Mouse (Mus musculus) lung, embryonic 14.5 days (tissue): ENCODE measurements at regions not wholly inside any gene's neighbourhood (a gene's known extent, or its start where the extent isn't known, plus 50 kb on each side); places are given as distances from the start of the nearest gene placed in this dataset. TPM values are rescaled to one million over a fixed set of nuclear protein-coding genes. Genes with fewer than 3 reads are reported as not detected.

Experiments used
- ATAC-seq: fragments of 200-750 bp; cut with Nextera tagmentation; 2 replicates; pipeline ENCODE4 v1.8.0; 2017; ENCODE audit warnings: mild to moderate bottlenecking, moderate TSS enrichment, moderate library complexity; ENCODE audit not compliant: insufficient read depth
- DNase-seq: peaks from one replicate; pipeline ENCODE4 v3.0.0-alpha.2; 2015
- H3K27ac ChIP-seq: fragments of 300-500 bp; sonication (generic); 2 replicates; pipeline ENCODE4 v1.5.1; 2014; ENCODE audit warnings: low read depth, mild to moderate bottlenecking, moderate library complexity
- H3K27me3 ChIP-seq: fragments of 300-500 bp; sonication (generic); 2 replicates; pipeline ENCODE4 v1.6.1; 2014; ENCODE audit warnings: low read length, control low read depth; ENCODE audit not compliant: insufficient read depth
- H3K36me3 ChIP-seq: fragments of 300-500 bp; sonication (generic); 2 replicates; pipeline ENCODE4 v1.6.1; 2014; ENCODE audit warnings: control low read depth; ENCODE audit not compliant: insufficient read depth
- H3K4me1 ChIP-seq: fragments of 300-500 bp; sonication (generic); 2 replicates; pipeline ENCODE4 v1.6.1; 2014; ENCODE audit warnings: antibody characterized with exemption, control low read depth; ENCODE audit not compliant: insufficient read depth
- H3K4me2 ChIP-seq: fragments of 300-500 bp; sonication (generic); 2 replicates; pipeline ENCODE4 v1.6.1; 2014; ENCODE audit warnings: mild to moderate bottlenecking
- H3K4me3 ChIP-seq: fragments of 300-500 bp; sonication (generic); 2 replicates; pipeline ENCODE4 v1.5.1; 2014; ENCODE audit warnings: low read depth, low read length
- H3K9ac ChIP-seq: fragments of 300-500 bp; sonication (generic); 2 replicates; pipeline ENCODE4 v1.6.1; 2014
- H3K9me3 ChIP-seq: fragments of 300-500 bp; sonication (generic); 2 replicates; pipeline ENCODE4 v1.6.1; 2016; ENCODE audit warnings: low read depth, low read length, control low read depth
- CTCF ChIP-seq: IDR thresholded peaks from 2 replicates; pipeline ENCODE4 v1.5.1; 2016; ENCODE audit warnings: antibody characterized with exemption, low read depth
- WGBS: fragments of 180-500 bp; shearing (Covaris S2); extraction: QIAGEN DNeasy Blood & Tissue Kit; methylation state at CpG from one replicate; pipeline ENCODE4 v1.1.7; 2014; 5-methylcytosine and 5-hydroxymethylcytosine counted together
- microRNA-seq: library from miRNA; unstranded; fragments of <30 nt; microRNA quantifications from one replicate; pipeline ENCODE4, GENCODE M21; 2016; ENCODE audit warnings: borderline number of aligned reads

GRCm38 (mm10) chr6:137931318-137931717 is 148.4 kb downstream of the Slc15a5 start:
- H3K9me3 ChIP-seq, result no peaks in the 10 kb centered on the region
- H3K36me3 ChIP-seq, result no peaks in the 10 kb centered on the region
- no peaks in the 10 kb centered on the region for H3K27me3 ChIP-seq
- peaks cover 18% of the 10 kb centered on the region for H3K4me1 ChIP-seq
- DNase-seq, result peak; percentile 26
- peak overlapping the region; percentile 1; the same call in 1 of the 2 replicates for H3K4me2 ChIP-seq
- ATAC-seq, result no peak
- no peak overlapping the region for H3K9ac ChIP-seq
- H3K4me3 ChIP-seq, result no peak overlapping the region
- TF ChIP-seq CTCF, result no peak
- no peak overlapping the region for H3K27ac ChIP-seq
- WGBS, result 18% methylated on average over 7 of the region's 7 CpGs

- Histone ChIP-seq H3K4me3 (no peak overlapping the region), H3K27ac (no peak overlapping the region), H3K4me1 (no peaks in the 10 kb centered on the region), H3K9me3 (no peaks in the 10 kb centered on the region), H3K36me3 (no peaks in the 10 kb centered on the region), H3K27me3 (no peaks in the 10 kb centered on the region), H3K4me2 (no peak overlapping the region), H3K9ac (no peak overlapping the region)
- ATAC-seq, result no peak
- no peak for TF ChIP-seq CTCF
- 81% methylated on average over 4 of the region's 4 CpGs for WGBS
- DNase-seq, result no peak
Measured at GRCm38 (mm10) chr6:137923364-137923763, 156.4 kb downstream of the Slc15a5 start.

DNA sequence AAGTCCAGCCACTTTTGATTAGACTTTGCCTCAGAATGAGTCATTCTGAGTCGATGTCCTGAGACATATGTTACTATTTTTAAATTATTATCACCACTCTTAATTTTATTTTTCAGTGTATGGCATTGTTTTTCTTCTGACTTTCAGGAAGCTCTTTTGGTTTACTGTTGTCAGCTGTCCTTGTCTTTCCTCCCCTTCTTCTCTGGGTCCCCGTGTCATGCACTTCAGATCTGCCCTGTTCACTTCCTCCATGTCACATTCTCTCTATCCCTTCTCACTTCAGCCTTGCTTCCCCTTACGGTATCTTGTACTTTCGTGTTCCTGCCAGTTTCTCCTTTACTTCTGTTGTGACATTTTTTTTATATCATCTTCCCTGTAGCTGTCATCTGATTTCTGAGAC is 161.6 kb downstream of the Slc15a5 start:
- no peaks in the 10 kb centered on the region for H3K4me1 ChIP-seq
- H3K27me3 ChIP-seq, result no peaks in the 10 kb centered on the region
- no peaks in the 10 kb centered on the region for H3K36me3 ChIP-seq
- no peak for DNase-seq
- no peak overlapping the region for H3K27ac ChIP-seq
- H3K4me2 ChIP-seq, result no peak overlapping the region
- H3K4me3 ChIP-seq, result no peak overlapping the region
- no peak for ATAC-seq
- H3K9ac ChIP-seq, result no peak overlapping the region
- H3K9me3 ChIP-seq, result no peaks in the 10 kb centered on the region
- TF ChIP-seq CTCF, result no peak
- 45% methylated on average over 4 of the region's 4 CpGs for WGBS

GRCm38 (mm10) chr6:137907836-137908235 is 153.5 kb downstream of the Dera start:
- DNase-seq, result no peak

More at GRCm38 (mm10) chr6:137907836-137908235, 153.5 kb downstream of the Dera start:
- H3K4me3 ChIP-seq, result no peak overlapping the region
- H3K9ac ChIP-seq, result no peak overlapping the region
- H3K9me3 ChIP-seq, result no peaks in the 10 kb centered on the region
- H3K27me3 ChIP-seq, result no peaks in the 10 kb centered on the region
- H3K4me1 ChIP-seq, result no peaks in the 10 kb centered on the region
- WGBS, result 85% methylated on average over 4 of the region's 4 CpGs
- no peak overlapping the region for H3K27ac ChIP-seq
- H3K4me2 ChIP-seq, result no peak overlapping the region
- H3K36me3 ChIP-seq, result no peaks in the 10 kb centered on the region
- TF ChIP-seq CTCF, result no peak
- no peak for ATAC-seq

Small RNA genes in the stretch of these regions (microRNA-seq; reads per million reads assigned to microRNA genes)
- gene Gm24308, result not detected
